Mouse (Mus musculus) cerebellum, adult 2 months (tissue): Measurements from ENCODE around the gene Kifap3.

ENCODE experiments used
- CTCF ChIP-seq: fragments of 200-500 bp; IDR thresholded peaks from 2 replicates; pipeline ENCODE4 v1.5.1; 2011; ENCODE audit warnings: low read depth, mild to moderate bottlenecking, control low read depth, low read length, moderate library complexity, borderline replicate concordance; ENCODE audit not compliant: insufficient read depth
- POLR2A ChIP-seq: fragments of 200-500 bp; IDR thresholded peaks from 2 replicates; pipeline ENCODE4 v1.6.1; 2011; ENCODE audit warnings: low read length, control low read depth, borderline replicate concordance; ENCODE audit not compliant: insufficient read depth

DNA sequence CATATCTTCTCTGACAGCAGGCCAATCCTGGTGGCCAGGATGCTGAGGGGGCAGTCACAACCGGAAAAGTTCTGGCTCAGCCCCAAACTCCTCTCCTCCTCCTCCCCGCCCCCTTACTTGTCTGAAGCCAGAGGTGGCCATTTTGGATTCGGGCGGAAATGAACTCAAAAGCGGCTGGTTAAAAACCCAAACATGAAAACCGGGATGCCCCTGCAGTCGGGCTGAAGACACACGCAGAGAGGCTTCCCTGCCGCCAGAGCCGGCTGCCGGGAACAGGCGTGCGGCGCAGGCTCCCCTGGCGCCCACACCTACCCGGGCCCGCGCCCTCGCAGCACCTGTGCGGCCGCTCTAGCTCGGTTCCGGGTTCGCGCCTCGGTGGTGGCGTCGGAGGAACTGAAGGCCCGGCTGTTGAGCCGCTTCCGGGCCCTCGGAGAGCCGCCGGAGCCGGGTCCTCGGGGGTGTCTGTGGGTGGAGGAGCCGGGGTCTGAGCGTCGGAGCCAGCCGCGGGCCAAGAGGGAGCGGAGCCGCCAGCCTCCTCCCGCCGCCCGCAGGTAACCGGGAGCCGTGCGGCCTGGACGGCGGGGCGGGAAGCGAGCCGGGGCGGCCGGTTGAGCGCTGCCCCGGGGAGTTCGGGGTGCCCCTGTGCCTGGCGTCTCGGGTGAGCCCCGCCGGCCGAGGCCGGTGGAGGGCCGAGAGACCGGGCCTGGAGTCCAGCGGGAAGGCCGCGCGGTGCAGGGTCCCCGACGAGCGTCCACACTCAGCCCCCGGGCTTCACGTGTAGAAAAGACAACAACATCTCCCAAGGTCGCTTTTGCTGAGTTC is 150.5 kb downstream of the Kifap3 start:
- TF ChIP-seq CTCF (no peak), POLR2A (peak; percentile 39; the same call in 1 of the 2 replicates)
